30 mouse cellular contexts compared by ENCODE assay signal in the genomic region with DNA sequence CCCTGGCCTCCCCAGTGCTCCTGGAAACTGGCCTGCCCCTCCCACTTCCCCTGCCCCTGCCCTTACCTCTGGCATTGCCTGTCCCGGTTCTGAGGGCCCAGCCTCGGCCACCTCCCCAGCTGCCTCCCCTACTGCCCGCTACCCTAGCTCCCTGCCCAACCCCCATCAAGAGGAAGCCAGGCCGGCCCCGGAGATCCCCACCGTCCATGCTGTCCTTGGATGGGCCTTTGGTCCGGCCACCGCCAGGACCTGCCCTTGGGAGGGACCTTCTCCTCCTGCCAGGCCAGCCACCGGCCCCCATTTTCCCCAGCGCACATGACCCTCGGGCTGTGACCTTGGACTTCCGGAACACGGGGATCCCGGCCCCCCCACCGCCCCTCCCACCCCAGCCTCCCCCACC. TPM values are rescaled to one million over a fixed set of nuclear protein-coding genes. Genes with fewer than 3 reads are reported as not detected.
DNase-seq lines count a peak whose midpoint lies in the region; ATAC-seq and TF ChIP-seq lines count a peak whose summit lies in the region.
"Had no signal": no experiment of that assay in that cellular context is flagged by ENCODE, and none has a peak within 500 bp of the region (broad histone marks: within the 10 kb centered on the region; RNA-seq: fewer than 3 reads in every experiment).

No protein-coding gene starts in this region.

- H3K4me1 ChIP-seq in kidney, embryonic 16.5 days (ENCODE audit: insufficient read depth, low read length): no peaks in the 10 kb centered on the region
- H3K4me1 ChIP-seq in midbrain, postnatal 0 days (ENCODE audit: insufficient read depth, low read length): no peaks in the 10 kb centered on the region
- H3K4me1 ChIP-seq in midbrain, embryonic 13.5 days (replicated peaks): no peaks in the 10 kb centered on the region
- H3K4me1 ChIP-seq: forebrain, embryonic 15.5 days; heart, embryonic 13.5 days; limb, embryonic 12.5 days had no signal

- H3K9ac ChIP-seq in kidney, embryonic 16.5 days (replicated peaks; ENCODE audit: low read length): no peak overlapping the region
- H3K9ac ChIP-seq in midbrain, postnatal 0 days (replicated peaks; ENCODE audit: low read length, poor library complexity, severe bottlenecking): no peak overlapping the region
- no peak overlapping the region for H3K9ac ChIP-seq in midbrain, embryonic 13.5 days (replicated peaks)
- H3K9ac ChIP-seq: forebrain, embryonic 15.5 days; heart, embryonic 13.5 days; limb, embryonic 12.5 days; liver, embryonic 15.5 days had no signal

- 0 out of 2 replicates have a peak, but pooled peaks have one; percentile 24 for ATAC-seq in kidney, embryonic 16.5 days (ENCODE audit: low FRiP score, low TSS enrichment)
- ATAC-seq in midbrain, postnatal 0 days (ENCODE audit: low FRiP score): peak; percentile 52; the same call in 1 of the 2 replicates
- no peak for ATAC-seq in midbrain, embryonic 13.5 days
- ATAC-seq: forebrain, embryonic 15.5 days; intestine, postnatal 0 days; lung, postnatal 0 days had no signal

- 89% methylated on average over 15 of the region's 15 CpGs for WGBS in kidney, embryonic 16.5 days
- WGBS in midbrain, postnatal 0 days: 94% methylated on average over 15 of the region's 15 CpGs
- 92% methylated on average over 12 of the region's 15 CpGs for WGBS in midbrain, embryonic 13.5 days

- no peak for DNase-seq in kidney, postnatal 14 days
- DNase-seq in midbrain, postnatal 0 days (ENCODE audit: low spot score): no peak
- peak; percentile 87 to 91 for DNase-seq in adrenal gland, adult (ENCODE audit: inconsistent age in 2 of 2, low spot score in 1 of 2)
- DNase-seq in adrenal gland, postnatal 10 days: peak; percentile 81
- no peak for DNase-seq in kidney, postnatal 4 days
- DNase-seq: B cell, adult 2 months; cerebellum, adult 2 months; gastrocnemius, postnatal 14 days; heart, postnatal 14 days; thymus, adult 2 months; thymus, postnatal 4 days had no signal

- no peak for TF ChIP-seq CTCF in midbrain, postnatal 0 days (IDR thresholded peaks at IDR 0.05)

- H3K27me3 ChIP-seq in kidney, embryonic 16.5 days (ENCODE audit: insufficient read depth, low read length): no peaks in the 10 kb centered on the region
- H3K27me3 ChIP-seq in midbrain, postnatal 0 days (ENCODE audit: insufficient read depth, low read length): no peaks in the 10 kb centered on the region
- no peaks in the 10 kb centered on the region for H3K27me3 ChIP-seq in midbrain, embryonic 13.5 days
- H3K27me3 ChIP-seq: CH12.LX; forebrain, embryonic 15.5 days; heart, embryonic 13.5 days; limb, embryonic 12.5 days; liver, embryonic 15.5 days had no signal

- H3K4me3 ChIP-seq in kidney, embryonic 16.5 days (ENCODE audit: low read length): no peak overlapping the region
- H3K4me3 ChIP-seq in midbrain, postnatal 0 days (ENCODE audit: low read depth, low read length): no peak overlapping the region
- no peak overlapping the region for H3K4me3 ChIP-seq in midbrain, embryonic 13.5 days (replicated peaks)
- H3K4me3 ChIP-seq: forebrain, embryonic 15.5 days; heart, embryonic 13.5 days; limb, embryonic 12.5 days; liver, embryonic 15.5 days had no signal

- peaks cover 81% of the 10 kb centered on the region for H3K36me3 ChIP-seq in kidney, embryonic 16.5 days (ENCODE audit: insufficient read depth, low read length)
- H3K36me3 ChIP-seq in midbrain, postnatal 0 days (ENCODE audit: insufficient read depth, low read length): peaks cover 75% of the 10 kb centered on the region
- peaks cover 88% of the 10 kb centered on the region for H3K36me3 ChIP-seq in midbrain, embryonic 13.5 days

- H3K4me2 ChIP-seq in kidney, embryonic 16.5 days (replicated peaks; ENCODE audit: low read depth, low read length): no peak overlapping the region
- H3K4me2 ChIP-seq in midbrain, postnatal 0 days (ENCODE audit: low read depth, low read length, poor library complexity, severe bottlenecking): no peak overlapping the region
- H3K4me2 ChIP-seq in midbrain, embryonic 13.5 days (replicated peaks): no peak overlapping the region
- H3K4me2 ChIP-seq: forebrain, embryonic 15.5 days; heart, embryonic 13.5 days; limb, embryonic 12.5 days; liver, embryonic 15.5 days; midbrain, embryonic 11.5 days had no signal

- H3K27ac ChIP-seq in kidney, embryonic 16.5 days (ENCODE audit: low read length): no peak overlapping the region
- no peak overlapping the region for H3K27ac ChIP-seq in midbrain, postnatal 0 days (ENCODE audit: low read depth, low read length)
- H3K27ac ChIP-seq in midbrain, embryonic 13.5 days: no peak overlapping the region
- H3K27ac ChIP-seq: forebrain, embryonic 15.5 days; heart, embryonic 13.5 days; limb, embryonic 12.5 days; liver, embryonic 15.5 days had no signal

- no peaks in the 10 kb centered on the region for H3K9me3 ChIP-seq in kidney, embryonic 16.5 days (ENCODE audit: low read length)
- H3K9me3 ChIP-seq in midbrain, postnatal 0 days (ENCODE audit: low read length): no peaks in the 10 kb centered on the region
- H3K9me3 ChIP-seq in midbrain, embryonic 13.5 days: no peaks in the 10 kb centered on the region
- H3K9me3 ChIP-seq: forebrain, embryonic 15.5 days; heart, embryonic 13.5 days; limb, embryonic 12.5 days; liver, embryonic 15.5 days had no signal

RNA-seq across cellular contexts. Expression of a gene that starts 8.9 kb away (rescaled TPM):
- polyA plus RNA-seq in kidney, embryonic 16.5 days (2015; fragmentation: Nextera tagmentation; extraction: Ambion mirVana): 86.9 and 87.9 TPM in 2 replicates
- 26.1 and 26.5 TPM in 2 replicates for total RNA-seq in midbrain, postnatal 0 days (2014; rRNA removed)
- polyA plus RNA-seq in midbrain, postnatal 0 days (2015; fragmentation: Nextera tagmentation; extraction: Ambion mirVana): 76.3 and 81.8 TPM in 2 replicates
- 72.2 and 74.0 TPM in 2 replicates for polyA plus RNA-seq in midbrain, embryonic 13.5 days (2015; fragmentation: Nextera tagmentation; extraction: Ambion mirVana)
- total RNA-seq in adrenal gland, postnatal 10 days (2021): 10 to 100 TPM; 29.0 to 29.4 TPM

RNA-seq across cellular contexts. Expression of a gene that starts 18.3 kb away (rescaled TPM):
- 8.4 and 11.0 TPM in 2 replicates for polyA plus RNA-seq in kidney, embryonic 16.5 days (2015; fragmentation: Nextera tagmentation; extraction: Ambion mirVana)
- 5.3 and 5.9 TPM in 2 replicates for total RNA-seq in midbrain, postnatal 0 days (2014; rRNA removed)
- 7.2 and 8.8 TPM in 2 replicates for polyA plus RNA-seq in midbrain, postnatal 0 days (2015; fragmentation: Nextera tagmentation; extraction: Ambion mirVana)
- polyA plus RNA-seq in midbrain, embryonic 13.5 days (2015; fragmentation: Nextera tagmentation; extraction: Ambion mirVana): 13.3 and 14.1 TPM in 2 replicates
- total RNA-seq in adrenal gland, postnatal 10 days (2021): 10 to 100 TPM; 19.5 to 27.4 TPM

RNA-seq across cellular contexts. Expression of a gene that starts 22.2 kb away (rescaled TPM):
- 0.23 and 0.29 TPM in 2 replicates for polyA plus RNA-seq in kidney, embryonic 16.5 days (2015; fragmentation: Nextera tagmentation; extraction: Ambion mirVana)
- total RNA-seq in midbrain, postnatal 0 days (2014; rRNA removed): not detected in 2 replicates
- not detected in 2 replicates for polyA plus RNA-seq in midbrain, postnatal 0 days (2015; fragmentation: Nextera tagmentation; extraction: Ambion mirVana)
- polyA plus RNA-seq in midbrain, embryonic 13.5 days (2015; fragmentation: Nextera tagmentation; extraction: Ambion mirVana): not detected in 2 replicates
- 100 to 1,000 TPM in 1 of 2 experiments, 10 to 100 TPM in 1; 65.8 to 142 TPM for total RNA-seq in adrenal gland, postnatal 10 days (2021)
- total RNA-seq: gastrocnemius, postnatal 14 days; layer of hippocampus, adult 18-20 months; layer of hippocampus, postnatal 14 days; left cerebral cortex, adult 8-10 months; MEL; monocyte, adult 5-6 weeks; neutrophil, adult 5-6 weeks had no signal
- polyA plus RNA-seq: cerebellum, adult 2 months; embryonic facial prominence, embryonic 14.5 days; forebrain, embryonic 15.5 days; hindbrain, embryonic 11.5 days; kidney, embryonic 14.5 days; limb, embryonic 12.5 days; lung, postnatal 0 days; midbrain, embryonic 11.5 days had no signal

RNA-seq across cellular contexts. Expression of a gene that starts 27.8 kb away (rescaled TPM):
- polyA plus RNA-seq in kidney, embryonic 16.5 days (2015; fragmentation: Nextera tagmentation; extraction: Ambion mirVana): 3.2 and 3.8 TPM in 2 replicates
- 37.2 and 47.8 TPM in 2 replicates for total RNA-seq in midbrain, postnatal 0 days (2014; rRNA removed)
- 41.7 and 45.3 TPM in 2 replicates for polyA plus RNA-seq in midbrain, postnatal 0 days (2015; fragmentation: Nextera tagmentation; extraction: Ambion mirVana)
- polyA plus RNA-seq in midbrain, embryonic 13.5 days (2015; fragmentation: Nextera tagmentation; extraction: Ambion mirVana): 2.6 and 3.3 TPM in 2 replicates
- total RNA-seq in adrenal gland, postnatal 10 days (2021): 1 to 10 TPM; 1.6 to 1.8 TPM

Comparison
In these comparisons a context has a peak if more than half of its experiments do, and no peak if none do; other contexts are left out.
1. DNase-seq: peak in adrenal gland, adult (2 of 2) and adrenal gland, postnatal 10 days (single experiment); none in kidney, postnatal 14 days (single experiment), midbrain, postnatal 0 days (single experiment) and kidney, postnatal 4 days (0 of 2).